Mouse (Mus musculus) CD4-positive helper T cell, adult 2 months (primary cell): Measurements from ENCODE around the gene Ctr9.

ENCODE experiments used
- DNase-seq: peaks from one replicate; pipeline ENCODE4 v3.0.0-alpha.2; 2012; ENCODE audit warnings: low read depth, missing footprints, low spot score

Ctr9 gene

DNA sequence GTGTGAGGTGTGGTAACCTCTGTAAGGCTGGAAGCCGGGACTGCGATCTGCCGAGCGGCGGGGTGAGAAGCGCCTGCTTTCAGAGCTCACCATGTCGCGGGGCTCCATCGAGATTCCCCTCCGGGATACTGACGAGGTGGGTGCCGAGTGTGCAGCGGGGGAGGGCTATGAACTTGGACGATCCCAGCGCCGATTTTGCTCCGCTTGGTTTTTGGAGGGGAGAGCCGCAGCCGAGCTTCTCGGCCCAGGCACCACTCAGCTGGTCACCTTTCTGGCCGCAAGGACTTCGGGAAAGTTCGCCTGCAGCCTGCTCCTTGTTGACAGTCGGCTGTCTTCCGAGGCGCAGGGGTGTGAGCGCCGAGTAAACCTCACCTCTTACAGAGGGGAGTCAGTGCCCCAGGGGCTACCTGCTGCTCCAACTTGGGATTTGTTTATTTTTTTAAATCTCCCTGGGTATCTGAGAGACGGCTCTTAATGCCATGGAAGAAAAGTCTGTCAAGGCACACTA lies 349 bp downstream of the Ctr9 start:
- DNase-seq, result no peak

- DNase-seq, result no peak
These were observed 20.2 kb downstream of the Ctr9 start for GRCm38 (mm10) chr7:111048920-111049319.

GRCm38 (mm10) chr7:111049652-111050421 lies 21.1 kb downstream of the Ctr9 start:
- DNase-seq, result peak; percentile 56

DNA sequence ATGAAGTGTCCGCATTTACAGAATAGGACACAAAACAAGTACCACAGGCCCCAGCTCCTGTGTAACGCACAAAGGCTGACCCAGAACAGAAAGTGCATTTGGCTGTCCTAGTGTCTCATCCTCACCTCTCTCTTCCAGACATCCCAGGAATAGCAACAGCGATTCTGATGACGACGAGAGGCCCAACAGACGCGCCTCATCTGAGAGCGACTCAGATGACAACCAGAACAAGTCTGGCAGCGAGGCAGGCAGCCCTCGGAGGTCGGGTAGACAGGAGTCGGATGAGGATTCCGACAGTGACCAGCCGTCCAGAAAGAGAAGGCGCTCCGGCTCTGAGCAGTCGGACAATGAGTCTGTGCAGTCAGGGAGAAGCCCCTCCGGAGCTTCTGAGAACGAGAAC lies 26.5 kb downstream of the Ctr9 start:
- no peak for DNase-seq

DNA sequence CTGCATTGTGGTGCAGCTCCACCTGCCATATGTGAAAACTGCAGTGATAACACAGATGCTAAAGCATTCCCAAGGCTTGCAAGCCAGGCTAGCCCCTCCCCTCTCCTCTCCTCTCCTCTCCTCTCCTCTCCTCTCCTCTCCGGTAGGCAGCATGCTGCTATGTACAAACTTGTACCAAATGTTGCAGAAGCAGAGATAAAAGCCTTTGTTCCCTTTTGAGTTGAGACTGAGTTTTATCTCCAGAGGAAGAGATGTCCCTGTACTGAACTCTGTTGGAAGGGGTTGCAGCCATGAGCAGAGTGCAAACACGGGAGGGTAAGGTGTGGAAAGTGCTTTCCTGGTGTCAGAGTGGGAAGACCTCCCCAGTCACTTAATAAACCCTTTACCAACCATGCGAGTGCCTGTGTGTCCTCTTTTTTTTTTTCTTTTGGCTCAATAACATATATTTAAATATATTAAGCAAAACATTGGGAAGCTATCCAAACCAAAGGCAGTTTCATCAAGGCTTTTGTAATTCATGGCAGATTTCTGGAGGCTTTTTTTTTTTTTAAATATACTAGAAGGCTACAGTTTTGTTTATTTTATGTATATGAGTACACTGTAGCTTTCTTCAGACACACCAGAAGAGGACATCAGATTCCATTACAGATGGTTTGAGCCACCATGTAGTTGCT lies 27.4 kb downstream of the Ctr9 start:
- no peak for DNase-seq

DNA sequence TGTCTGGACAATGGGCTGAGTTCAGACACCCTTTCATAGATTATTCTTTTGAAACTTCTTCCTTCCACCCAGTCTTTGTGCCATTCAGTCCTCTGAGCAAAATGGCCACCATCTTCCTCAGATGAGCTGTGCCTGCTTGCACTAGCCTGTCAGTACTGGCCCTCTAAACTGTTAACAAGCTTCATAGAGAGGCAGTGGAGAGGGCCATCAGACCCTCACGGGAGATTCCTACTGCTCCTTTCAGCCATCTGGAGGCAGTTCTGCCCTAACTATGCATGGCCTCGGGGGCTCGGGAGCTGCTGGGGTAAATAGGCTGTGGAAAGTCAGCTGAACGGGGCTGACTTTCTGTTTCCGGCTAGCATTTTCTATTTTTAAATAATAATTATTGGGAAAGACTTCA lies 30.8 kb downstream of the Ctr9 start:
- DNase-seq, result no peak

DNA sequence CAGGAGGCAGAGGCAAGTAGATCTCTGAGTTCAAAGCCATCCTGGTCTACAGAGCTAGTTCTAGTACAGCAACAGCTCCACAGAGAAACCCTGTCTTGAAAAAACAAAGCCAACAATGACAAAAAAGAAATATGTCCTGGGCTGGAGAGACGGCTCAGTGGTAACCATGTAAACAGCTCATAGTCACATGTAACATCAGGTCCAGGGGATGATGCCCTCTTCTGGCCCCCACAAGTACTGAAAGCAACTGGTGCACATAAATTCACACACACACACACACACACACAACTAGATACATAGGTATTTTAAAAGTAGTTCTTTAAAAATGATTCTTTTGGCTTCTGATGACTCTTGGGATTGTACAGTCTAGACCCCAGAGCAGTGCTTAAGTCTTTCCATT lies 34.2 kb downstream of the Ctr9 start:
- no peak for DNase-seq

- no peak for DNase-seq
These were observed 39.4 kb downstream of the Ctr9 start for GRCm38 (mm10) chr7:111068181-111068580.

- DNase-seq, result no peak
These were observed 40.9 kb downstream of the Ctr9 start for GRCm38 (mm10) chr7:111069439-111070166.

DNA sequence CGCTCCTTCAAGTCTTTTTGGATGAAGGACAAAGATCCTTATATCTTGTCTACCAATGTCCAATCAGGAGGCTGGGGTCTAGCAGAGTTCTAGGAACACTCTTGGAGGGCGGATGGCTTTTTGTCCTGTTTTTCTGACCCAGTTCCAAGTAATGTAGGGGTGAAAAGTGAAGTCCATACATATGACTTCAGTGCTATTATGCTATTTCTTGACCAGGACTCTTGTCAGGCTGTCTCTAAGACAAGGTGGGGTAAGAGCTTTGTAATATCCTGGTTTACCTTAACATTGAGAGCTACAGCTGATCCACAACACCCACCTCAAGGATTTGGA lies 41.4 kb downstream of the Ctr9 start:
- no peak for DNase-seq

DNA sequence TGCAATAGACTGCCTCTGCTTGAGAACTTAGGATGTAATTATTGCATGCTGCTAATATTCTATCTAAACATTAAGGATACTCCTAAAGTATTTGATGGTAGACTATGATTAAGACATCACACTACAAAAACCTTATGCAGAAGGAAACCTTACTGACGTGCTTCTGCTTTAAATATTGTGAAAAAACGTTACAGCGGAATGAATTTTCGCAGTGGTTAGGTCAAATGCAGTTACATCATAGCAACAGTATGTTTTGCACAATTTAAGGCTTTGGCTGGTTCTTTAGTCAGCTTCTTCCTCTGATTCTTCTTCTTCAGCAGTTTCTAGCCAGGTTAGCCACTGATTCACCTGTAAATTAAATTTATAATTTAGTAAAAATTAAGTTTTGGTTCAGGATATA lies 43.7 kb downstream of the Ctr9 start:
- DNase-seq, result no peak

DNA sequence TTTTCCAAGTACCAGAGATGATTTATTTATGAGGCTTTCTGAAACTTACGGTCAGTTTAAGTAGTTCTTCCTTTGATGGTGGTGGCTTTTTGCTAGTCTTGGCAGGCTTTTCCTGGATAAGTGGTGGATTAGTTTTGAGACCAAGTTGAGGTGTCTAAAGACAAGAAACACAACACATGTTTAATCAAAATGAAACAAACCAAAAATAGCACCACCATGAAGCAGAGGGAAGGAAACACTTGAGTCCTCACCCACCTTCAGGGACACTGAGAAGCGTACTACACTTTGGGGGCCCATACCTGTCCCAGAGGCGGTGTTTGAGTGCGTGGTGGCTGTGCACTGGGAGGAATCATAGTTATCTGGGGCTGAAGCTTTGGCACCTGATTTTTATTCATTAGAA lies 46.5 kb downstream of the Ctr9 start:
- DNase-seq, result no peak

DNA sequence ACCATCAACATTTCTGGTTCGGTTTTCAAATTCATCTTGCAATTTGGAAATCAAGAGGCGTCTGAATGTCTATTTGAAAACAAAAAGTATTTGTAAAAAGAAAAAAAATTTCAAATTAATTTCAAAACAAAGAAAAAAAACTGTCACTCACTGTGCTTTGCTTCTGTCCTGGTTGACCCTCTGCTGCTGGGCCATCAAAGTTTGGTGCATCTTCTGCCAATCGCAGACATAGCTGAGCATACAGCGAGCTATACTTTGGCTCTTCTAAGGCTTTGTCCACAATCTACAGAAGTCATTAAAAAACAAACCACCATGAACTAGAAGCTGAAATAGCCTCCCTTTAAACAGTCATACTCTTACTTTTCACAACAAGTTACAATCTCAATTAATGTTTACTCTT lies 49.5 kb downstream of the Ctr9 start:
- DNase-seq, result no peak

DNA sequence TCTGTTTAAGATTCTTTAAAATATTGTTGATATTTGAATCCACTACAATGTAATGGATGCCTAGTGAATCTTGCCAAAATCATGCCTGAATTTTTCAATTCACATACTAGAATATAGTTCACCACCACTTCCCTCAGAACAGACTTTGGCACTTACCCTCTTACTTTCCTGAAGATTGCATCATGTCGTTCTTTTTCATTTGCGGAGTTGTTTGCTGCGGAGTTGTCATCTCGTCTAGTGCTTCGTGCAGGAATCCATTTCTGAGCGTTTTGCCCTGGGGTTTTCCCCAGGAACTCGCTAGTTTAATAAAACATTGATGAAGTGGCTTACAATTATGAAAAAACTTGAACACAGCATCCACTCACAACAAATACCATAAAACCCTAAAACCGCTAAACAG lies 51.3 kb downstream of the Ctr9 start:
- no peak for DNase-seq

- DNase-seq, result no peak
These were observed 52.1 kb downstream of the Ctr9 start for GRCm38 (mm10) chr7:111080876-111081275.

GRCm38 (mm10) chr7:111082043-111082821 lies 53.5 kb downstream of the Ctr9 start:
- peak; percentile 95 for DNase-seq

DNA sequence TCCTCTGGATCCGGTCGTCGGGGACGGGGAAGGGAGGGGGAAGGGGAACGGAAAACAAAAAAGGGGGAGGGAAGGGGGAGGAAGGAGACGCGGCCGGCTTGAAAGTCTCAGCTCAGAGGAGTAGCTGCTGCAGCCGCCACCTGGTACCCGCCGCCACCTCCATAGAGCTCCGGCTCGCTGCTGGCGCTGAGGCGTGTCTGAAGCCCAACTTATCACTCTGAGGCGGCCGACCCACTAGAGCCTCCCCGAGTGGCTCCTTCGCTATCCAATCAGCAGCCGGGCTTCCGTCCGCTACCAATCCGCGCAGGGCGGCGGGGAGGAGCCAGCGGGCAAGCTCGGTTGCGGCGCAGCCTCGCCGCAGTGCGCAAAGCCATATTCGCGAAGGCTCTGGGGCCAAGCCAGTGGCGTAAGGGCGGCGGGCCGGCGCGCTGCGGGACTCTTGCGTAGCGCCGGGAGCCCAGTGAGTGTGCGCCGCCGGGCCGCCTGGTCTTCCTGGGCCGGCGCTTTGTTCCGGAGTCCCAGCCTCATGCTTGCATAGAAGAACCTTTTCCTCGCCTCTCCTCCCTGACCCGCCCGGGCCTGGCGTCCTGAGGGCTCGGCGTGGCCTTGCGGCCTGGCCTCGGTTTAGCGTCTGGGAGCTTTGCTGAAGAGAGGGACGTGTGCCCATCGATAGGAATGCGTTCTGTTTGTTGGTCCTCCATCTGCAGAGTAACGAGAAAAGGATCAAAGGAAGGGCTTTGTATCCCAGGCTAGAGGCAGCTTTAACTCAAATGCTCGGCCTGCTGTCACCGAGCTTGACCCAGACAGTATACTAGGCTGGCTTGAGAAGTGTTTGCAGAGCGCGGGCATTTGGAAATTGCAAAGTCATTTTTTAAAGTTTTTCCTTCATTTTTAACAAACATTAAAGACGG lies 54.3 kb downstream of the Ctr9 start, which contains the start of gene Eif4g2:
TSS of gene Eif4g2 (minus strand) at position 209 of the 911 bp plus-strand sequence.
- DNase-seq, result peak; percentile 99

DNA sequence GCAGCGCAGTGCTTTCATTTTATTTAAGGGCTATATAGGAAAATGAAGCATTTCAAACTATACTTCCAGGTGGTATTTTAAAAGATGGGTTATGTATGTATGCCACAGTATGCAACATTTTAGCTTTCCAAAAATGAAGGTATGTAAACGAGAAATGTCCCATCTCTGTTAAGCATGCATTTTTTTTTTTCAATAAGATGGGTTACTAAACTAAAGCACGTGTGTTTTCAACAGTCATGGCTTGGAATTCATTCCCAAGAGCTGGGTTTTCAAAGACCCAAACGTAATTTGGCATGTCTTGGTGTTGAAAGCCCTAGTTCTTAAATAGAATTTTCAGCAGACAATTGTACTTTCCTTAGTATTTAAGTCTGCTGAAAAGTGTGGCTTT lies 55.0 kb downstream of the Ctr9 start:
- no peak for DNase-seq

DNA sequence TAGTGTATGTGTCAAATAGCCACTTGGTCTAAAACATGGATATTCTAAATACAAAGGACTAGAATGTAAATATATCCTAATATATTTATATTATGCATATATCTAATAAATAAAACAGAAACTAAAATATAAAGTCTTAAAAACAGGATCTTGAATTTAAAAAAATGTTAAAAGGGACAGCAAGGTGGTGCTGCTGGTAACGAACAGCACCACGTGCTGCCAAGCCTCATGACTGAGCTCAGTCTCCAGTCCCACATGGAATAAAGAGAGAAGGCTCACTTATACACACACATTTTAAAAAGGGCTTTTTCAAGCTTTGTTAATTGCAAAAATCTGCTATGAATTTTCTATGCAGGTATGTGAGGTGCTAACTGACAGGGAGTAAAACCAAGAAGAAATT lies 55.7 kb downstream of the Ctr9 start:
- DNase-seq, result no peak

GRCm38 (mm10) chr7:111085153-111085552 lies 56.4 kb downstream of the Ctr9 start:
- DNase-seq, result no peak

DNA sequence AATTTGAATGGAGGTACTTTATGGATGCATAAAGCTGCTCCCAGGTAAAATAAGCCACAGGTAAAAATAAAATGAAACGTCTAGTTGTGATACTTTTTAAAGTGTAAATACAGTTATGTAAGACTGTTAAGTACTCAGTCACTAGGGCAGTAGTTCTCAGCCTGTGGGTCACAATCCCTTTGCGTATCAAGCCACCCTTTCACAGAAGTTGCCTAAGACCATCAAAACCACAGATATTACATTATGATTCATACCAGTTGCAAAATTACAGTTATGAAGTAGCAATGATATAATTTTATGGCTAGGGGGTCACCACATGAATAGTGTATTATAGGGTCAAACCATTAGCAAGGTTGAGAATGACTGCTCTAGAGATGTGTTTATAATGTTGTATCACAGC lies 66.4 kb downstream of the Ctr9 start:
- no peak for DNase-seq
